Mouse (Mus musculus) liver, embryonic 16.5 days (tissue): ENCODE results near the gene Hist1h2ba. TPM values are rescaled to one million over a fixed set of nuclear protein-coding genes. Genes with fewer than 3 reads are reported as not detected.
A peak's percentile ranks its signal among the peaks of the same experiment; 100 is the strongest.

ENCODE experiments used
- ATAC-seq: fragments of 200-750 bp; cut with Nextera tagmentation; 2 replicates; pipeline ENCODE4 v1.8.0; 2017; ENCODE audit warnings: low read depth, mild to moderate bottlenecking, moderate number of reproducible peaks, moderate library complexity
- H3K27ac ChIP-seq: fragments of 300-500 bp; sonication (generic); 2 replicates; pipeline ENCODE4 v1.5.1; 2014; ENCODE audit warnings: mild to moderate bottlenecking, low read length
- H3K27me3 ChIP-seq: fragments of 300-500 bp; sonication (generic); 2 replicates; pipeline ENCODE4 v1.6.1; 2014; ENCODE audit warnings: low read depth, low read length, mixed read lengths; ENCODE audit not compliant: control insufficient read depth, insufficient read depth
- H3K36me3 ChIP-seq: fragments of 300-500 bp; sonication (generic); 2 replicates; pipeline ENCODE4 v1.6.1; 2014; ENCODE audit warnings: mild to moderate bottlenecking; ENCODE audit not compliant: control insufficient read depth, insufficient read depth
- H3K4me1 ChIP-seq: fragments of 300-500 bp; sonication (generic); 2 replicates; pipeline ENCODE4 v1.6.1; 2014; ENCODE audit warnings: low read depth, low read length, mixed read lengths; ENCODE audit not compliant: control insufficient read depth
- H3K4me2 ChIP-seq: fragments of 300-500 bp; sonication (generic); 2 replicates; pipeline ENCODE4 v1.6.1; 2014; ENCODE audit warnings: low read depth, low read length, mixed read lengths
- H3K4me3 ChIP-seq: fragments of 300-500 bp; sonication (generic); 2 replicates; pipeline ENCODE4 v1.5.1; 2014; ENCODE audit warnings: low read depth, mild to moderate bottlenecking, low read length
- H3K9ac ChIP-seq: fragments of 300-500 bp; sonication (generic); 2 replicates; pipeline ENCODE4 v1.6.1; 2014; ENCODE audit warnings: low read depth, low read length
- H3K9me3 ChIP-seq: fragments of 300-500 bp; sonication (generic); replicated peaks from 2 replicates; pipeline ENCODE4 v1.6.1; 2016; ENCODE audit warnings: low read length; ENCODE audit not compliant: control insufficient read depth
- WGBS: fragments of 180-500 bp; shearing (Covaris S2); extraction: QIAGEN DNeasy Blood & Tissue Kit; methylation state at CpG from one replicate; pipeline ENCODE4 v1.1.7; 2014; ENCODE audit not compliant: insufficient replicate concordance; 5-methylcytosine and 5-hydroxymethylcytosine counted together
- microRNA-seq: library from miRNA; unstranded; fragments of <30 nt; microRNA quantifications from one replicate; pipeline ENCODE4, GENCODE M21; 2016
- polyA plus RNA-seq: library from polyadenylated mRNA; unstranded; fragments of >200 nt; fragmentation: Nextera tagmentation; extraction: Ambion mirVana; gene quantifications from 2 replicates; pipeline ENCODE4 v1.2.1, GENCODE M21; 2015

Hist1h2ba gene
- polyA plus RNA-seq, 1 experiment from 2014 or later, result not detected

DNA sequence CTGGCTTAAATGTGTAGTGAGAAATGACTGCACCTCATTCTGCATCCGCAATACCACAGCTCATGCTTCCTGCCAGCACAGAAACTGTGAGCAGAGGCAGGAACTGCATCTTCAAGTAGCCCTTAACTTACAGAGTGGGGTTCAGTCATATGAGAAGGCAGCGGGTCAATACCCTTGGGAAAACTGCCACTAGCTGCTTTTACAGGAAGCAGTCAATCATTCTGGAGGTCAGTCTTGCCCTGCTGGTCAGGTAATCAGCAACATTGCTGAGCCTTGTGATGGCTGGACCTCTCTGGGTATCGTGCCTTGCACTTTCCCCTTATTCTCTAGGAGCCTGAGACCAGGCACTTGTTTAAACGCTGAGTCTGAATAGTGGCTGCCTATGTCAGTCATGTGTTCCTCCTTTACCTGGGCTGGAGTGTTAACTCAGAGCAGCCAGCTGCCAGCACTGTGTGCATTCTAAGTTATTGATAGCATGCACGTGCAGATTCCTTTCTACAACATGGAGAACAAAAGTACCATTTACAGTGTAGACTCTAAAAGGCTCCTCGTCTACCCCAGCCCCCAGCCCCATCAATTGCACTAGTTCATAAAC lies 44.8 kb downstream of the Hist1h2ba start:
- no peak for ATAC-seq
- no peaks in the 10 kb centered on the region for H3K4me1 ChIP-seq
- no peaks in the 10 kb centered on the region for H3K27me3 ChIP-seq
- no peaks in the 10 kb centered on the region for H3K9me3 ChIP-seq
- H3K36me3 ChIP-seq, result no peaks in the 10 kb centered on the region
- H3K4me3 ChIP-seq, result no peak overlapping the region
- no peak overlapping the region for H3K4me2 ChIP-seq
- 54% methylated on average over 6 of the region's 6 CpGs for WGBS
- no peak overlapping the region for H3K27ac ChIP-seq
- no peak overlapping the region for H3K9ac ChIP-seq

DNA sequence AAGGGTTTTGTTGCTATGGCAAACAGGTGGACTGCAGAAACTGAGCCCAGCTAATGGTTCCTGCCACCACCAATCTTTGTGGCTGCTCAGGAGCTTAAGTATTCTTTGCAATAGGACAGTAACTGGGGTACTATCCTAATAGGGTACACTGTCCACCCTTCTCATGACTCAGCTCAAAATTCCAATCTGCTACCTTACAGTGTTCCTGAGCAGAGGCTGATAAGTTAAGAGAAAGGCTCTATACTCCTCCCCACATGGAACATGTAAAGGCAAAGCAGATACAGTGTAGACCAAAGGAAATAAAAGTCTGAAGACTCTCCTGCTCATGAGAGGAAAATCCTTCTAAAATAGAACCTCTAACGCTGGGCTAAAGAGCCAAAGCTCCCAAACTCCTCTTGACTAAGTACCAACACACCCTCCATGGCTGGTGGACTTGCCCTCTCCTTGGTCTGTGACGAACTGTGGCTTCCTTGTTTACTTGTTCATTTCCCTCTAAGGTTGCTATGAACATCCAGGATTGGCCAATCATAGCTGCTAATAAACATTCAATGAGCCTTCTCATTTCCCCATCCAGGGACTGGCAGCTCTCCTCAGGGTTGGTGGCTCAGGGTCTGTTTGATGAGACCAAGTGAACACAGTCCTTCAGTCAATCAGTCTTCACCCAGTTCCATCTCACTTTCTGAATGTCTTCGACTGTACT lies 46.8 kb downstream of the Hist1h2ba start:
- peak; percentile 70; the same call in 1 of the 2 replicates for ATAC-seq
- WGBS, result 59% methylated on average over 3 of the region's 3 CpGs

DNA sequence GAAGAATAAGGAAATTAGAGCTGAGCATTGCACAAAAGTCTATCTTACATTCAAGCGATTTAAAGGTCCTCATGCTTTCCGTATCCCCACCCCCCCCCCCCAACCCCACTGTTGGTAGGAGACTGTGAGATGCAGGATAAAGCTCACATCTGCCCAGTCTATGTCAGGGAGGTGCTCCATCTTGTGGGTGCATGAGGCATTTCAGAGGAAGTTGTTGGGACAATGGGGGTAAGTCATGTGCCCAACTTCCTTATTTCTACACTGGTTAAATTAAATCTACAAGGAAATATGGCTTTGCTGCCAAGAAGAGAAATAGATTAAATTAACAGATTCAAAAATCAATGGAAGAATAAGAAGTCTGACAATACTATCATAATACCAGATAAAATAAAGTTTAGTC lies 48.4 kb downstream of the Hist1h2ba start:
- no peaks in the 10 kb centered on the region for H3K9me3 ChIP-seq
- no peaks in the 10 kb centered on the region for H3K36me3 ChIP-seq
- H3K4me3 ChIP-seq, result no peak overlapping the region
- 0 out of 2 replicates have a peak, but pooled peaks have one; percentile 30 for ATAC-seq
- WGBS, result 11% methylated on average over 2 of the region's 2 CpGs
- no peaks in the 10 kb centered on the region for H3K27me3 ChIP-seq
- H3K4me2 ChIP-seq, result no peak overlapping the region
- no peaks in the 10 kb centered on the region for H3K4me1 ChIP-seq
- no peak overlapping the region for H3K9ac ChIP-seq
- H3K27ac ChIP-seq, result no peak overlapping the region

More for the DNA sequence above, 46.8 kb downstream of the Hist1h2ba start:
- Histone ChIP-seq H3K36me3 (no peaks in the 10 kb centered on the region), H3K9me3 (no peaks in the 10 kb centered on the region), H3K4me1 (no peaks in the 10 kb centered on the region), H3K27me3 (no peaks in the 10 kb centered on the region), H3K4me3 (no peak overlapping the region), H3K27ac (no peak overlapping the region), H3K9ac (no peak overlapping the region), H3K4me2 (no peak overlapping the region)

Small RNAs within 50 kb of the gene (microRNA-seq; reads per million reads assigned to microRNA genes)
- gene Gm44344, result not detected

Other genes with a start within 250 kb of the Hist1h2ba start
- gene Hist1h2bc, start 250.0 kb downstream of the Hist1h2ba start, polyA plus RNA-seq, result 202 and 220 TPM in 2 replicates
- gene Hist1h1t, start 238.3 kb downstream of the Hist1h2ba start, polyA plus RNA-seq, result 0.13 TPM in 1 of 2 replicates, not detected in the other
- 6.3 and 8.9 TPM in 2 replicates for gene Hist1h4c, start 235.7 kb downstream of the Hist1h2ba start, polyA plus RNA-seq
- 16.0 and 16.3 TPM in 2 replicates for gene Hfe, start 223.3 kb downstream of the Hist1h2ba start, polyA plus RNA-seq
- 99.6 and 112 TPM in 2 replicates for gene Hist1h1c, start 195.3 kb downstream of the Hist1h2ba start, polyA plus RNA-seq
- 4.4 and 7.4 TPM in 2 replicates for gene Hist1h3c, start 188.6 kb downstream of the Hist1h2ba start, polyA plus RNA-seq
- 3.2 and 6.3 TPM in 2 replicates for gene Hist1h2bb, start 187.4 kb downstream of the Hist1h2ba start, polyA plus RNA-seq
- 49.0 and 58.5 TPM in 2 replicates for gene Hist1h2ab, start 183.0 kb downstream of the Hist1h2ba start, polyA plus RNA-seq
- gene Hist1h3b, start 181.9 kb downstream of the Hist1h2ba start, polyA plus RNA-seq, result 14.4 TPM in 2 replicates
- gene Hist1h4b, start 177.1 kb downstream of the Hist1h2ba start, polyA plus RNA-seq, result 3.5 and 5.4 TPM in 2 replicates
- gene Hist1h4a, start 172.9 kb downstream of the Hist1h2ba start, polyA plus RNA-seq, result 0.48 TPM in 1 of 2 replicates, not detected in the other
- gene Hist1h3a, start 171.8 kb downstream of the Hist1h2ba start, polyA plus RNA-seq, result 4.6 and 6.8 TPM in 2 replicates
- gene Hist1h1a, start 170.5 kb downstream of the Hist1h2ba start, polyA plus RNA-seq, result 2.5 and 3.5 TPM in 2 replicates
- not detected in 2 replicates for gene Trim38, start 164.2 kb downstream of the Hist1h2ba start, polyA plus RNA-seq
- 1.5 and 1.8 TPM in 2 replicates for gene Slc17a2, start 127.2 kb downstream of the Hist1h2ba start, polyA plus RNA-seq
- 7.9 and 9.2 TPM in 2 replicates for gene Slc17a3, start 94.7 kb downstream of the Hist1h2ba start, polyA plus RNA-seq
- gene Slc17a1, start 66.4 kb downstream of the Hist1h2ba start, polyA plus RNA-seq, result 0.17 and 0.39 TPM in 2 replicates
- 0.34 and 0.40 TPM in 2 replicates for gene Slc17a4, start 19.1 kb downstream of the Hist1h2ba start, polyA plus RNA-seq
- gene Hist1h2aa, start 306 bp upstream of the Hist1h2ba start, polyA plus RNA-seq, result not detected in 2 replicates
- gene Scgn, start 57.1 kb upstream of the Hist1h2ba start, polyA plus RNA-seq, result 0.19 TPM in 1 of 2 replicates, not detected in the other